Mouse (Mus musculus) hindbrain, embryonic 16.5 days (tissue): ENCODE measurements around the gene Hdac11. TPM values are rescaled to one million over a fixed set of nuclear protein-coding genes. Genes with fewer than 3 reads are reported as not detected.

Experiments used
- ATAC-seq: fragments of 200-750 bp; cut with Nextera tagmentation; 2 replicates; pipeline ENCODE4 v1.8.0; 2017; ENCODE audit warnings: moderate TSS enrichment, moderate library complexity
- H3K27ac ChIP-seq: fragments of 300-500 bp; sonication (generic); 2 replicates; pipeline ENCODE4 v1.5.1; 2014; ENCODE audit warnings: low read depth, mild to moderate bottlenecking, control low read depth, low read length, moderate library complexity
- H3K27me3 ChIP-seq: fragments of 300-500 bp; sonication (generic); replicated peaks from 2 replicates; pipeline ENCODE4 v1.6.1; 2014; ENCODE audit warnings: low read length; ENCODE audit not compliant: control insufficient read depth, insufficient read depth
- H3K36me3 ChIP-seq: fragments of 300-500 bp; sonication (generic); 2 replicates; pipeline ENCODE4 v1.6.1; 2014; ENCODE audit warnings: mild to moderate bottlenecking, low read length, moderate library complexity, mixed read lengths; ENCODE audit not compliant: control insufficient read depth, insufficient read depth
- H3K4me1 ChIP-seq: fragments of 300-500 bp; sonication (generic); 2 replicates; pipeline ENCODE4 v1.6.1; 2014; ENCODE audit warnings: low read depth, low read length; ENCODE audit not compliant: control insufficient read depth, insufficient read depth
- H3K4me2 ChIP-seq: fragments of 300-500 bp; sonication (generic); 2 replicates; pipeline ENCODE4 v1.6.1; 2014; ENCODE audit warnings: mild to moderate bottlenecking, low read length, control low read depth, moderate library complexity
- H3K4me3 ChIP-seq: fragments of 300-500 bp; sonication (generic); 2 replicates; pipeline ENCODE4 v1.5.1; 2014; ENCODE audit warnings: mild to moderate bottlenecking, low read length, control low read depth, moderate library complexity
- H3K9ac ChIP-seq: fragments of 300-500 bp; sonication (generic); 2 replicates; pipeline ENCODE4 v1.6.1; 2014; ENCODE audit warnings: low read depth, mild to moderate bottlenecking, control low read depth, low read length, moderate library complexity
- H3K9me3 ChIP-seq: fragments of 300-500 bp; sonication (generic); 2 replicates; pipeline ENCODE4 v1.6.1; 2014; ENCODE audit warnings: mild to moderate bottlenecking, low read length, moderate library complexity; ENCODE audit not compliant: control insufficient read depth
- WGBS: fragments of 180-500 bp; shearing (Covaris S2); extraction: QIAGEN DNeasy Blood & Tissue Kit; methylation state at CpG from one replicate; pipeline ENCODE4 v1.1.7; 2014; 5-methylcytosine and 5-hydroxymethylcytosine counted together
- polyA plus RNA-seq: library from polyadenylated mRNA; unstranded; fragments of >200 nt; fragmentation: Nextera tagmentation; extraction: Ambion mirVana; gene quantifications from 2 replicates; pipeline ENCODE4 v1.2.1, GENCODE M21; 2015

The Hdac11 gene
- 50.1 and 53.5 TPM in 2 replicates for polyA plus RNA-seq

DNA sequence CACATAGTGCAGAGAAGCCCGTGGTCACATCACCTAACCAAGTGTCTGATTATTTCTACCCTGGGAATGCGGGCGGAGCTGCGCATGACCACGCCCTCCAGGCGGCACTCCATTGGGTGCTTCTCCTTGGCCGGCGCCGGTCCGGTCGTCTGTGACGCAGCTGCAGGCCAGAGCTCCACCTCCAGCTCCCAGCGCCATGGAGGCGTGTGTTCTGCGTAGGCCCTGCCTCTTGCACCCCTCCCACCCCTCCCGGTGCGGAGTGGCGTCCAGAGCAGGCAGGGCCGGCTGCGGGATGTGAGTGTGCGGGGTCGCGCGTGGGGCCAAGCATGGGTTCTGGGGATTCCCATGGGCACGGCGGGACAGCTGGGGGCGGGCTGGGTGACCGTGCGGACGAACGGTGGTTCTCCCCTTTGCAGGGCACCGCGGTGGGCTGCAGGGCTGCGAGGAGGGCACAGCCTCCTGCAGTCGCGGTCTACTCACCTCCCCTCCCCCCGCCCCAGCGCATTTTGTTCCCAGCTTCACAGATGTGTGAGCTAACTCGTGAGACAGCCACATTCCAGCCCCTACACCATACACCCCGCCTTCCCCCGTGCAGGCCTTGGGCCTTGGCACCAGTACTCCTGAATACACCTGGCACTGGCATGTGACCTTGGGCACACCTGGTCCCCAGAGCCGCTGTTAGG lies at the start of gene Hdac11:
TSS of gene Hdac11 (plus strand) at position 112 of the 683 bp plus-strand sequence.
- Histone ChIP-seq H3K4me1 (peaks cover 78% of the 10 kb centered on the region), H3K9me3 (no peaks in the 10 kb centered on the region), H3K27me3 (no peaks in the 10 kb centered on the region), H3K36me3 (no peaks in the 10 kb centered on the region), H3K4me3 (peak within 1 kb of the TSS; percentile 70), H3K4me2 (peak within 1 kb of the TSS; percentile 82), H3K9ac (peak within 1 kb of the TSS; percentile 83), H3K27ac (peak within 1 kb of the TSS; percentile 85)
- peak; percentile 90 for ATAC-seq
- under 1% methylated on average over 29 of the region's 42 CpGs for WGBS

DNA sequence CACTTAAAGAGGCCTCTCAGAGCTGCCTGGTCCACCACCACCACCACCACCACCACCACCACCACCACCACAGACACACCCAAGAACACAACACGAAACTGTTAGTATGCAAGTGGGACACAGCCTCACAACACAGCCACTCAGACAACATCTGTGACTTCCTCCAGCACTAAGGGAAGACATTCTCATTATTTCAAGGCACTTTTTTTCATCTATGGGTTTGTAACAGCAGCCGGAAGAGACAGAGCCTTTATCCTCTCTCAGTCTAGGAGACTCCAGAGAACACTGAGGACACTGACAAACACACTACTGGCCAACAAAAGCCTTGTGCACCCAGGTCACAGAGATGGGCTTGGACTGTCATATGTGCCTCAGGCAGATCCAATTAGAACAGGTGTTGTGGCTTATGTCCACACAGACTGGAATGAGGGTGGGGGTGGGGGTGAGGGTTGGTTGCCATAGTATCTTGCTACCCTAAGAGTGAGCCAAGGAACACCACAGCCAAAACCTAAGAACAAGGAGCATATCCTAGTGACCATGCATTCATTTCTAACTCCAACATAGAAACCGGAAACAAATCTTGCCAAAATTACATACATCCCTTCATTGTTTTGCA lies 48.1 kb upstream of the Hdac11 start:
- H3K27me3 ChIP-seq = no peaks in the 10 kb centered on the region
- H3K9me3 ChIP-seq = no peaks in the 10 kb centered on the region
- no peaks in the 10 kb centered on the region for H3K4me1 ChIP-seq
- H3K27ac ChIP-seq = no peak overlapping the region
- peak; percentile 37; the same call in 1 of the 2 replicates for ATAC-seq
- no peak overlapping the region for H3K4me3 ChIP-seq
- no peak overlapping the region for H3K4me2 ChIP-seq
- WGBS = 82% methylated on average over 3 of the region's 3 CpGs
- no peaks in the 10 kb centered on the region for H3K36me3 ChIP-seq
- no peak overlapping the region for H3K9ac ChIP-seq

DNA sequence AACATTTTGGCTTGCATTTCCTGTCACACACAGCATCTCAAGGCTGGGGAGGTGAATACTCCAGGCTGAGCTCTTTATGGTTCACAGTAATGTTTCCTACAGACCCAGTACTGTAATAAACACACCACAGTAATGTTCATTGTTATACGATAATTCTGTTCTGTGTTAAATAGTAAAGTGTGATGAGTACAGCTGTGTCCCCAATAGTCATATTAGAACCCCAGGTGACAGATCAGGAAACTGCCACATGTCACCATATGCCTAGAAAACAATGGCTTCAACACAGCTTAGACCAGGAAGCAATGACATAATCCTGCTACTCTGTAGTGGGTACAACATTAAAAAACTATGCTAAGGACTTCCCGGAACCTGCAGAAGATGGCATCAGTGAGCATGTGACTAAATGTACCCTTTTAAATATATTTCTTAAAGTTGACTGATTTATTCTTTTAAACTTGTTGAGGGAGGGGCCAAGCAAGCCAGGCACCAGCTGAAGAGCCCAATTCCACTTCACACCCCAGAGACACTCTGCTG lies 47.5 kb upstream of the Hdac11 start:
- H3K4me2 ChIP-seq = no peak overlapping the region
- no peak overlapping the region for H3K9ac ChIP-seq
- no peaks in the 10 kb centered on the region for H3K27me3 ChIP-seq
- H3K9me3 ChIP-seq = no peaks in the 10 kb centered on the region
- no peaks in the 10 kb centered on the region; the same call in 1 of the 2 replicates for H3K4me1 ChIP-seq
- 81% methylated on average over 2 of the region's 2 CpGs for WGBS
- no peak overlapping the region for H3K27ac ChIP-seq
- H3K4me3 ChIP-seq = no peak overlapping the region
- H3K36me3 ChIP-seq = no peaks in the 10 kb centered on the region
- 0 out of 2 replicates have a peak, but pooled peaks have one; percentile 19 for ATAC-seq

DNA sequence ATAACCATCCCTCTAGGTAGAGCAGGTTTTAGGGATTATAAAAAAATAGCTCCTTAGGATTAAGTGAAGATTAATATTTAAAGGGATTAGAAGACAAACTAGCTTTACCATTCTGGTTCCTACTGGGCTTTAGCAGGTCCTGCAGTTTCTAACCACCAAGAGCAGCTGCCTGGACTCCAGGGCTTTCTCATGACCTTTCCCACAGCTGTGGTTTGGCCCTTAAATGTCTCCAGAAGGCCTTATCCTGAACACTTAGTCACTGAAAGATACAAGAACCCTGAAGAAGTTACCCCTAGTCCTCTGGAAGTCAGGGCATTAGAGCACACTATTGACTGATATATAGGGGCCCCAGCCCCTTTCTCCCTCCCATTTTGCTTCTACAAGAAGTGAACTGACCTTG lies 47.0 kb upstream of the Hdac11 start:
- H3K27me3 ChIP-seq = no peaks in the 10 kb centered on the region
- H3K4me3 ChIP-seq = no peak overlapping the region
- H3K27ac ChIP-seq = no peak overlapping the region
- H3K36me3 ChIP-seq = no peaks in the 10 kb centered on the region
- H3K9me3 ChIP-seq = no peaks in the 10 kb centered on the region
- ATAC-seq = no peak
- no peak overlapping the region for H3K4me2 ChIP-seq
- peaks cover 3% of the 10 kb centered on the region for H3K4me1 ChIP-seq
- H3K9ac ChIP-seq = no peak overlapping the region

DNA sequence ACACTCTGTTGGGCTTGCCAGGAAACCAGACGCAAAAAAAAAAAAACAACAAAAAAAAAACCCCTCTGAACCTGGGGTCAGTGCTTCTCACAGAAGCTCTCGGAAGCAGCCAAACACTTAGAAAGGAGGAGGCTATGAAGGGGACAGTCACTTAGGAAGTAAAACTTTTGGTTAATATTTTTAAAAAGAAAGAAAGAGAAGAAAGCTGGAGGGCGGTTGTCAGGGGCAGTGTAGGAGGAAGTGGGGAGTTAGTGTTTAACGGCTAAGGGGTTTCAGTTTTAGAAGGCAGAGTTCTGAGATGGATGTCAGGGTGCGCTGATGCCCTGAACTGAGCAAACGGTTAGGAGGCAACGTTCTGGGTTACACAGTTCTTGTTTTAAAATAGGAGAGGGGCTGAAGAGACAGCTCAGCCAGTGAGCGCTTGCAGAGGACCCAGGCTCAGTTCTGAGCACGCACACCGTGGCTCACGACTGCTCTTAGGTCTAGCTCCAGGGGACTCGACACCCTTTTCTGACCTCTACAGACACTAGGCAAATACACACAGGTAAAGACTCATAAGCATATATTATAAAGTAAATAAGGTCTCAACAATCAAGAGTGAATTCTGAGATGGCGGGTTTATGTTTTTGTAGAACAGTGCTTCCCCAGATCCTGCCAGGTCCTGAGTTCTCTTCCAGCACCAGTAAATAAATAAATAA lies 46.0 kb upstream of the Hdac11 start:
- Histone ChIP-seq H3K4me3 (no peak overlapping the region), H3K9me3 (no peaks in the 10 kb centered on the region), H3K4me1 (peaks cover 13% of the 10 kb centered on the region), H3K9ac (no peak overlapping the region), H3K36me3 (no peaks in the 10 kb centered on the region), H3K27ac (no peak overlapping the region), H3K4me2 (no peak overlapping the region), H3K27me3 (no peaks in the 10 kb centered on the region)
- WGBS = 82% methylated on average over 13 of the region's 13 CpGs
- no peak for ATAC-seq

DNA sequence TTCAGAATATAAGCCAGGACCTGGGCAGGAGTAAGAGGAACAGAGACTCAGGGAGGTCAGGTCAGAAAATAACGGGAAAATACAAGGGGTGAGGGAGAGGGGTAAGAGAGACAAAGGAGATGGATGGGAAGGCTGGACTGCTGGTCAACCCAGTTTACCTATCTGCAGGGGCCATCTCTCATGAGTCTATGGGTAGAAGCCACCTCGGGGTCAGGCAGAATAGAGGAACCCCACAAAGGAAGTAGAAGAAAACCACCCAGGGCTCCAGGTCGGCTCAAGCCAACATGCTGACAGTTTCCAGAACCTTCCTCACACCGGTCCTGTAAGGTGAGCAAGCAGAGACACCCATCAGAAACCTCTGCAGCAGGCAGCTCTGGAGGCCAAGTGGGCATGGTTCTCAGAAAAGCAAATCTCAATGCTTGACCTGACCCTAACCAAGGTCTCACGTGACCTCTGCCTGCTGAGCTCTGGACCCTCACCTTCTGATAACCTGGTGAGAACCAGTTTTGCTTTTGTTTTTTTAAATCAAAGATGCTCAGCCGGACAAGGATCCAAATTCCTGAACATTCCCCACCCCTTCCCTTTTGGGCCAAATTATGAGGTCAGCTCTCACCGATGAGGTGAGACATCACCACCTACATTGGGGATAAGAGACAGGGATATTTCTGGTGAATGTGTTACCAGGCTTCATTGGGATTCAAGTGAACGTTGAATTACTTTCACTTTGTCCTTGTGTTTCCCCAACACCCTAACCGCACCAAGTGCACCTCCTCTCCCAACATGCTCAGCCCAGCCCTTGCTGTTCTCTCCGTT lies 45.1 kb upstream of the Hdac11 start:
- WGBS = 87% methylated on average over 10 of the region's 10 CpGs
- no peak overlapping the region for H3K4me3 ChIP-seq
- no peaks in the 10 kb centered on the region for H3K36me3 ChIP-seq
- no peak for ATAC-seq
- no peak overlapping the region for H3K9ac ChIP-seq
- H3K27me3 ChIP-seq = no peaks in the 10 kb centered on the region
- H3K9me3 ChIP-seq = no peaks in the 10 kb centered on the region
- H3K27ac ChIP-seq = no peak overlapping the region
- H3K4me1 ChIP-seq = peaks cover 17% of the 10 kb centered on the region
- no peak overlapping the region for H3K4me2 ChIP-seq

DNA sequence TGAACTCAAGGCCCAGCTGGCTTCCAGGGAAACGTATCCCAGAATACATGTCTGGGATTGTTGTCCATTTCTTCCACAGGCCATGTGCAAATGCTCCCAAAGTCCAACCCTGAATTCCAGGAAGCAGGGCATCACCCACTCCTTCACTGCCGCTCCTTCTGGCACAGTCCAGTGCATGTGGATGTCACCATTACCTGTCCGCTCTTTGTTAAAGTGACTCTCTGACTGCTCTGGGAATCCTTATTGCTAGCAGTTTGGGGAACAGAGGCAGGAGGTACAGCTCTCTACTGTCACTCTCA lies 44.6 kb upstream of the Hdac11 start:
- WGBS = 90% methylated on average over 3 of the region's 3 CpGs
- Histone ChIP-seq H3K9ac (no peak overlapping the region), H3K27ac (no peak overlapping the region), H3K4me2 (no peak overlapping the region), H3K9me3 (no peaks in the 10 kb centered on the region), H3K4me1 (peaks cover 17% of the 10 kb centered on the region), H3K4me3 (no peak overlapping the region), H3K27me3 (no peaks in the 10 kb centered on the region), H3K36me3 (no peaks in the 10 kb centered on the region)
- ATAC-seq = no peak

DNA sequence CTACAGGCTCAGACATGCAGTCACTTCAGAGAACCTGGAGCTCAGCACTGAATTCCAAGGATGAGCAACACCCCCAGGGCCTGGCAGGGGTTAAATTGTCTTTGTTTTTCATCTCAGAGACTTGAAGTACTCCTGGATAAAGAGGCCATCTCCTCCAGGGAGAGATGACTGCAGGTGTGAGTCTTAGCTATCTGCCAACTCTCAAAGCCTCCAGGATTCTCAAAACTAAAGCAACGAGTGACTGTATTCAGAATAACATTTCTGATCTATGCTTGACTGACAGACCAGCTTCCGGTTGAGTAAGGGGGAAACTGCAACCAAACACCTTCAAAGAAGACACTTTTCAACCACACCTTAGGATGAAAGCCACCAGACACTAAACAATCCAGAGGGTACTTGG lies 41.7 kb upstream of the Hdac11 start:
- Histone ChIP-seq H3K4me1 (peaks cover 25% of the 10 kb centered on the region), H3K9me3 (no peaks in the 10 kb centered on the region), H3K27me3 (no peaks in the 10 kb centered on the region), H3K27ac (no peak overlapping the region), H3K9ac (no peak overlapping the region), H3K4me3 (no peak overlapping the region), H3K36me3 (no peaks in the 10 kb centered on the region), H3K4me2 (peak overlapping the region; percentile 72)
- 35% methylated on average over 2 of the region's 2 CpGs for WGBS
- ATAC-seq = no peak
